Mouse (Mus musculus) heart, embryonic 16.5 days (tissue): Measurements from ENCODE around the gene Ubqln1. TPM values are rescaled to one million over a fixed set of nuclear protein-coding genes. Genes with fewer than 3 reads are reported as not detected.

ENCODE experiments used
- ATAC-seq: fragments of 200-750 bp; cut with Nextera tagmentation; replicated peaks from 2 replicates; pipeline ENCODE4 v1.8.0; 2017; ENCODE audit warnings: moderate number of reproducible peaks; ENCODE audit not compliant: insufficient read depth, low FRiP score; ENCODE audit errors: extremely low read depth
- H3K27ac ChIP-seq: fragments of 300-500 bp; sonication (generic); 2 replicates; pipeline ENCODE4 v1.5.1; 2014; ENCODE audit warnings: mild to moderate bottlenecking, low read length, control low read depth, moderate library complexity
- H3K27me3 ChIP-seq: fragments of 300-500 bp; sonication (generic); 2 replicates; pipeline ENCODE4 v1.6.1; 2014; ENCODE audit warnings: low read length, mixed read lengths; ENCODE audit not compliant: control insufficient read depth, insufficient read depth
- H3K36me3 ChIP-seq: fragments of 300-500 bp; sonication (generic); 2 replicates; pipeline ENCODE4 v1.6.1; 2014; ENCODE audit not compliant: control insufficient read depth, insufficient read depth
- H3K4me1 ChIP-seq: fragments of 300-500 bp; sonication (generic); 2 replicates; pipeline ENCODE4 v1.6.1; 2014; ENCODE audit warnings: low read length, mixed read lengths; ENCODE audit not compliant: control insufficient read depth, insufficient read depth
- H3K4me2 ChIP-seq: fragments of 300-500 bp; sonication (generic); 2 replicates; pipeline ENCODE4 v1.6.1; 2014; ENCODE audit warnings: low read depth, mild to moderate bottlenecking, control low read depth, low read length
- H3K4me3 ChIP-seq: fragments of 300-500 bp; sonication (generic); 2 replicates; pipeline ENCODE4 v1.5.1; 2014; ENCODE audit warnings: mild to moderate bottlenecking, control low read depth, low read length
- H3K9ac ChIP-seq: fragments of 300-500 bp; sonication (generic); 2 replicates; pipeline ENCODE4 v1.6.1; 2014; ENCODE audit warnings: low read length, control low read depth
- H3K9me3 ChIP-seq: fragments of 300-500 bp; sonication (generic); replicated peaks from 2 replicates; pipeline ENCODE4 v1.6.1; 2016; ENCODE audit warnings: low read length; ENCODE audit not compliant: control insufficient read depth
- WGBS: fragments of 180-500 bp; shearing (Covaris S2); extraction: QIAGEN DNeasy Blood & Tissue Kit; methylation state at CpG from one replicate; pipeline ENCODE4 v1.1.7; 2014; 5-methylcytosine and 5-hydroxymethylcytosine counted together
- polyA plus RNA-seq: library from polyadenylated mRNA; unstranded; fragments of >200 nt; fragmentation: Nextera tagmentation; extraction: Ambion mirVana; gene quantifications from 2 replicates; pipeline ENCODE4 v1.2.1, GENCODE M21; 2015

Gene Ubqln1
- polyA plus RNA-seq, 1 experiment from 2014 or later = 71.4 TPM

- no peaks in the 10 kb centered on the region for H3K27me3 ChIP-seq
- no peak for ATAC-seq
- H3K36me3 ChIP-seq = no peaks in the 10 kb centered on the region
- no peak overlapping the region for H3K9ac ChIP-seq
- no peaks in the 10 kb centered on the region for H3K4me1 ChIP-seq
- H3K4me3 ChIP-seq = no peak overlapping the region
- H3K9me3 ChIP-seq = peaks cover 9% of the 10 kb centered on the region
- no peak overlapping the region for H3K27ac ChIP-seq
- 76% methylated on average over 8 of the region's 8 CpGs for WGBS
- no peak overlapping the region for H3K4me2 ChIP-seq
Observed at GRCm38 (mm10) chr13:58225694-58226093, 10.2 kb upstream of the Ubqln1 start.

- no peak overlapping the region for H3K4me3 ChIP-seq
- no peak overlapping the region for H3K27ac ChIP-seq
- 0 out of 2 replicates have a peak, but pooled peaks cover 3% of the 10 kb centered on the region for H3K4me1 ChIP-seq
- no peak overlapping the region for H3K9ac ChIP-seq
- ATAC-seq = no peak
- WGBS = 80% methylated on average over 3 of the region's 3 CpGs
- H3K27me3 ChIP-seq = no peaks in the 10 kb centered on the region
- H3K36me3 ChIP-seq = no peaks in the 10 kb centered on the region
- no peak overlapping the region for H3K4me2 ChIP-seq
- no peaks in the 10 kb centered on the region for H3K9me3 ChIP-seq
Observed at GRCm38 (mm10) chr13:58220206-58220605, 4.8 kb upstream of the Ubqln1 start.

GRCm38 (mm10) chr13:58217536-58217935, 2.1 kb upstream of the Ubqln1 start:
- no peaks in the 10 kb centered on the region for H3K9me3 ChIP-seq
- no peak overlapping the region for H3K27ac ChIP-seq
- no peak for ATAC-seq
- 84% methylated on average over 2 of the region's 2 CpGs for whole genome bisulfite sequencing
- no peaks in the 10 kb centered on the region for H3K36me3 ChIP-seq
- H3K4me1 ChIP-seq = peaks cover 20% of the 10 kb centered on the region
- H3K4me3 ChIP-seq = no peak overlapping the region
- H3K27me3 ChIP-seq = no peaks in the 10 kb centered on the region
- H3K4me2 ChIP-seq = no peak overlapping the region
- no peak overlapping the region for H3K9ac ChIP-seq

- Histone ChIP-seq H3K9ac (peak overlapping the region; percentile 99), H3K4me3 (peak overlapping the region; percentile 99), H3K4me2 (peak overlapping the region; percentile 91), H3K36me3 (no peaks in the 10 kb centered on the region), H3K9me3 (no peaks in the 10 kb centered on the region), H3K27me3 (no peaks in the 10 kb centered on the region), H3K4me1 (peaks cover 24% of the 10 kb centered on the region), H3K27ac (no peak overlapping the region)
- no peak for ATAC-seq
- WGBS = 82% methylated on average over 9 of the region's 9 CpGs
Observed at GRCm38 (mm10) chr13:58216395-58216794, 942 bp upstream of the Ubqln1 start.

GRCm38 (mm10) chr13:58215253-58215591, 231 bp downstream of the Ubqln1 start:
- Histone ChIP-seq H3K27me3 (no peaks in the 10 kb centered on the region), H3K4me1 (peaks cover 24% of the 10 kb centered on the region), H3K4me3 (peak overlapping the region; percentile 99), H3K27ac (peak overlapping the region; percentile 87), H3K4me2 (peak overlapping the region; percentile 91), H3K9ac (peak overlapping the region; percentile 99), H3K9me3 (no peaks in the 10 kb centered on the region), H3K36me3 (no peaks in the 10 kb centered on the region)
- ATAC-seq = peak; percentile 62
- 0% methylated on average over 48 of the region's 48 CpGs for WGBS

GRCm38 (mm10) chr13:58214346-58215252, 854 bp downstream of the Ubqln1 start:
- Histone ChIP-seq H3K4me3 (peak overlapping the region; percentile 99), H3K4me2 (peak overlapping the region; percentile 91), H3K4me1 (peaks cover 24% of the 10 kb centered on the region), H3K27me3 (no peaks in the 10 kb centered on the region), H3K9ac (peak overlapping the region; percentile 99), H3K36me3 (no peaks in the 10 kb centered on the region), H3K9me3 (no peaks in the 10 kb centered on the region), H3K27ac (peak overlapping the region; percentile 87)
- peak; percentile 64 for ATAC-seq
- 1% methylated on average over 45 of the region's 49 CpGs for WGBS

GRCm38 (mm10) chr13:58213801-58214200, 1.7 kb downstream of the Ubqln1 start:
- WGBS = 36% methylated on average over 8 of the region's 8 CpGs
- no peaks in the 10 kb centered on the region for H3K27me3 ChIP-seq
- ATAC-seq = no peak
- H3K9ac ChIP-seq = peak overlapping the region; percentile 99; the same call in 1 of the 2 replicates
- H3K9me3 ChIP-seq = no peaks in the 10 kb centered on the region
- H3K4me2 ChIP-seq = peak overlapping the region; percentile 91
- H3K27ac ChIP-seq = no peak overlapping the region
- H3K4me3 ChIP-seq = peak overlapping the region; percentile 99
- H3K4me1 ChIP-seq = peaks cover 24% of the 10 kb centered on the region
- no peaks in the 10 kb centered on the region for H3K36me3 ChIP-seq

GRCm38 (mm10) chr13:58212530-58212929, 2.9 kb downstream of the Ubqln1 start:
- H3K27me3 ChIP-seq = no peaks in the 10 kb centered on the region
- no peak for ATAC-seq
- H3K4me1 ChIP-seq = peaks cover 24% of the 10 kb centered on the region
- 63% methylated on average over 2 of the region's 2 CpGs for WGBS
- no peak overlapping the region for H3K27ac ChIP-seq
- H3K9ac ChIP-seq = no peak overlapping the region
- H3K9me3 ChIP-seq = no peaks in the 10 kb centered on the region
- H3K4me3 ChIP-seq = no peak overlapping the region
- no peak overlapping the region for H3K4me2 ChIP-seq
- no peaks in the 10 kb centered on the region for H3K36me3 ChIP-seq

GRCm38 (mm10) chr13:58210441-58210840, 5.0 kb downstream of the Ubqln1 start:
- H3K4me2 ChIP-seq = no peak overlapping the region
- WGBS = 61% methylated on average over 5 of the region's 5 CpGs

More at GRCm38 (mm10) chr13:58210441-58210840, 5.0 kb downstream of the Ubqln1 start:
- no peaks in the 10 kb centered on the region for H3K9me3 ChIP-seq
- no peaks in the 10 kb centered on the region for H3K36me3 ChIP-seq
- no peak overlapping the region for H3K9ac ChIP-seq
- ATAC-seq = no peak
- no peak overlapping the region for H3K27ac ChIP-seq
- H3K27me3 ChIP-seq = no peaks in the 10 kb centered on the region
- no peak overlapping the region for H3K4me3 ChIP-seq
- peaks cover 23% of the 10 kb centered on the region for H3K4me1 ChIP-seq
